Mouse (Mus musculus): ENCODE data around the gene Chka. TPM values are rescaled to one million over a fixed set of nuclear protein-coding genes. Genes with fewer than 3 reads are reported as not detected.

Gene Chka
- total RNA-seq, 2 experiments from 2014 or later = 15.1 to 15.7 TPM

GRCm38 (mm10) chr19:3845803-3846406, 5.7 kb upstream of the Chka start:
- no peak for DNase-seq
- intact Hi-C loops (cut with DNase I) = no loop called here

- intact Hi-C loops (cut with DNase I) = no loop called here
- DNase-seq = no peak
Measured at GRCm38 (mm10) chr19:3846676-3847604, 4.6 kb upstream of the Chka start.

- no peak for DNase-seq
- intact Hi-C loops (cut with DNase I) = no loop called here
Measured at GRCm38 (mm10) chr19:3847711-3848110, 3.9 kb upstream of the Chka start.

GRCm38 (mm10) chr19:3848207-3848808, 3.3 kb upstream of the Chka start:
- intact Hi-C loops (cut with DNase I) = no loop called here
- DNase-seq = no peak

- DNase-seq = no peak
- intact Hi-C loops (cut with DNase I) = no loop called here
Measured at GRCm38 (mm10) chr19:3849251-3849650, 2.3 kb upstream of the Chka start.

- no peak for DNase-seq
- intact Hi-C loops (cut with DNase I) = loop anchor here (5.0 kb wide), 1 partner anchor 87 kb away; the partner anchor contains the start of gene Unc93b1
Measured at GRCm38 (mm10) chr19:3850076-3850475, 1.5 kb upstream of the Chka start.

- peak; percentile 13 to 19 for DNase-seq
- intact Hi-C loops (cut with DNase I) = loop anchor here (5.0 kb wide), 1 partner anchor 86 kb away; the partner anchor contains the start of gene Unc93b1
Measured at GRCm38 (mm10) chr19:3850847-3851469, 615 bp upstream of the Chka start.

GRCm38 (mm10) chr19:3851979-3852681, 557 bp downstream of the Chka start:
- intact Hi-C loops (cut with DNase I) = loop anchor here (5.0 kb wide), 1 partner anchor 85 kb away; the partner anchor contains the start of gene Unc93b1
- DNase-seq = peak; percentile 64

GRCm38 (mm10) chr19:3853121-3853520, 1.5 kb downstream of the Chka start:
- DNase-seq = no peak
- intact Hi-C loops (cut with DNase I) = loop anchor here (5.0 kb wide), 1 partner anchor 84 kb away; the partner anchor contains the start of gene Unc93b1

- DNase-seq = peak in 1 of 2 experiments; percentile 17
- intact Hi-C loops (cut with DNase I) = loop anchor here (5.0 kb wide), 1 partner anchor 83 kb away; the partner anchor contains the start of gene Unc93b1
Measured at GRCm38 (mm10) chr19:3853891-3854290, 2.3 kb downstream of the Chka start.

- DNase-seq = no peak
- intact Hi-C loops (cut with DNase I) = no loop called here
Measured at GRCm38 (mm10) chr19:3855091-3855490, 3.5 kb downstream of the Chka start.

GRCm38 (mm10) chr19:3855601-3856000, 4.0 kb downstream of the Chka start:
- DNase-seq = no peak
- intact Hi-C loops (cut with DNase I) = no loop called here

GRCm38 (mm10) chr19:3857220-3857619, 5.6 kb downstream of the Chka start:
- intact Hi-C loops (cut with DNase I) = no loop called here
- DNase-seq = no peak

GRCm38 (mm10) chr19:3862713-3863112, 11.1 kb downstream of the Chka start:
- no peak for DNase-seq
- intact Hi-C loops (cut with DNase I) = no loop called here

GRCm38 (mm10) chr19:3864960-3865359, 13.4 kb downstream of the Chka start:
- intact Hi-C loops (cut with DNase I) = no loop called here
- no peak for DNase-seq

- intact Hi-C loops (cut with DNase I) = no loop called here
- no peak for DNase-seq
Measured at GRCm38 (mm10) chr19:3868290-3868689, 16.7 kb downstream of the Chka start.

GRCm38 (mm10) chr19:3871468-3871867, 19.9 kb downstream of the Chka start:
- DNase-seq = no peak
- intact Hi-C loops (cut with DNase I) = no loop called here

GRCm38 (mm10) chr19:3872373-3872772, 20.8 kb downstream of the Chka start:
- intact Hi-C loops (cut with DNase I) = no loop called here
- DNase-seq = peak; percentile 33 to 51

GRCm38 (mm10) chr19:3875045-3875444, 23.5 kb downstream of the Chka start:
- no peak for DNase-seq
- intact Hi-C loops (cut with DNase I) = no loop called here

Data from heart, postnatal 14 days (tissue).